Mouse (Mus musculus) heart, embryonic 14.5 days (tissue): ENCODE measurements around the gene Dact3. TPM values are rescaled to one million over a fixed set of nuclear protein-coding genes. Genes with fewer than 3 reads are reported as not detected.

Experiments used
- ATAC-seq: fragments of 200-750 bp; cut with Nextera tagmentation; 2 replicates; pipeline ENCODE4 v1.8.0; 2017; ENCODE audit warnings: low read depth, moderate TSS enrichment; ENCODE audit not compliant: insufficient number of reproducible peaks, insufficient read depth, low FRiP score
- H3K27ac ChIP-seq, 2 experiments: fragments of 200-500 bp in 1 of 2; fragments of 300-500 bp in 1 of 2; sonication (generic) in 1 of 2; replicated peaks in 1 of 2; 2 replicates each; pipeline ENCODE4 v1.5.1; 2012 to 2014; ENCODE audit warnings: low read depth in 2 of 2, low read length in 2 of 2, control low read depth in 1 of 2, mild to moderate bottlenecking in 1 of 2, mixed read lengths in 1 of 2; ENCODE audit not compliant: control insufficient read depth in 1 of 2, insufficient read depth in 1 of 2
- H3K27me3 ChIP-seq: fragments of 300-500 bp; sonication (generic); 2 replicates; pipeline ENCODE4 v1.6.1; 2014; ENCODE audit warnings: mild to moderate bottlenecking, low read length, control low read depth; ENCODE audit not compliant: control insufficient read depth, insufficient read depth
- H3K36me3 ChIP-seq: fragments of 300-500 bp; sonication (generic); 2 replicates; pipeline ENCODE4 v1.6.1; 2014; ENCODE audit warnings: mild to moderate bottlenecking, control low read depth, low read length, mixed read lengths; ENCODE audit not compliant: control insufficient read depth, insufficient read depth
- H3K4me1 ChIP-seq, 2 experiments: fragments of 200-500 bp in 1 of 2; fragments of 300-500 bp in 1 of 2; sonication (generic) in 1 of 2; 2 replicates each; pipeline ENCODE4 v1.6.1; 2012 to 2014; ENCODE audit warnings: low read length in 2 of 2, control low read depth in 1 of 2, mixed read lengths in 1 of 2; ENCODE audit not compliant: control insufficient read depth in 2 of 2, insufficient read depth in 2 of 2
- H3K4me2 ChIP-seq: fragments of 300-500 bp; sonication (generic); 2 replicates; pipeline ENCODE4 v1.6.1; 2014; ENCODE audit warnings: mild to moderate bottlenecking, low read length
- H3K4me3 ChIP-seq, 2 experiments: fragments of 200-500 bp in 1 of 2; fragments of 300-500 bp in 1 of 2; sonication (generic) in 1 of 2; 2 replicates each; pipeline ENCODE4 v1.5.1; 2012 to 2014; ENCODE audit warnings: low read length in 2 of 2, mild to moderate bottlenecking in 2 of 2, control low read depth in 1 of 2, low read depth in 1 of 2, moderate library complexity in 1 of 2; ENCODE audit not compliant: control insufficient read depth in 1 of 2, insufficient read depth in 1 of 2
- H3K9ac ChIP-seq: fragments of 300-500 bp; sonication (generic); 2 replicates; pipeline ENCODE4 v1.6.1; 2014; ENCODE audit warnings: mild to moderate bottlenecking, low read length
- H3K9me3 ChIP-seq: fragments of 300-500 bp; sonication (generic); 2 replicates; pipeline ENCODE4 v1.6.1; 2016; ENCODE audit warnings: low read length, control low read depth; ENCODE audit not compliant: control insufficient read depth
- WGBS: fragments of 180-500 bp; shearing (Covaris S2); extraction: QIAGEN DNeasy Blood & Tissue Kit; methylation state at CpG from one replicate; pipeline ENCODE4 v1.1.7; 2014; 5-methylcytosine and 5-hydroxymethylcytosine counted together
- polyA plus RNA-seq: library from polyadenylated mRNA; unstranded; fragments of >200 nt; fragmentation: Nextera tagmentation; extraction: Ambion mirVana; gene quantifications from 2 replicates; pipeline ENCODE4 v1.2.1, GENCODE M21; 2014

Gene Dact3
- polyA plus RNA-seq = 13.2 and 13.8 TPM in 2 replicates

DNA sequence AGATGAGACGGTGACA, at the start of gene Dact3:
TSS of gene Dact3 (plus strand) at position 8 of the 16 bp plus-strand sequence.
- no peak for ATAC-seq
- Histone ChIP-seq H3K4me3 (peak within 1 kb of the TSS; percentile 86), H3K27ac (peak within 1 kb of the TSS; percentile 91 to 92), H3K9me3 (no peaks in the 10 kb centered on the region), H3K9ac (peak within 1 kb of the TSS; percentile 97), H3K36me3 (peaks cover 28% of the 10 kb centered on the region), H3K4me1 (peaks cover 9 to 24% of the 10 kb centered on the region in 2 experiments), H3K4me2 (peak within 1 kb of the TSS; percentile 84), H3K27me3 (no peaks in the 10 kb centered on the region)
- WGBS = 0% methylated on average over 1 of the region's 1 CpGs

GRCm38 (mm10) chr7:16825785-16826184, 49.3 kb upstream of the Dact3 start:
- H3K4me2 ChIP-seq = no peak overlapping the region
- H3K27me3 ChIP-seq = no peaks in the 10 kb centered on the region
- no peak overlapping the region for H3K4me3 ChIP-seq
- H3K4me1 ChIP-seq = peaks cover 21 to 45% of the 10 kb centered on the region in 2 experiments
- no peak overlapping the region for H3K27ac ChIP-seq
- H3K9ac ChIP-seq = no peak overlapping the region
- no peaks in the 10 kb centered on the region for H3K9me3 ChIP-seq
- peaks cover 84% of the 10 kb centered on the region for H3K36me3 ChIP-seq
- 84% methylated on average over 10 of the region's 10 CpGs for WGBS
- no peak for ATAC-seq

DNA sequence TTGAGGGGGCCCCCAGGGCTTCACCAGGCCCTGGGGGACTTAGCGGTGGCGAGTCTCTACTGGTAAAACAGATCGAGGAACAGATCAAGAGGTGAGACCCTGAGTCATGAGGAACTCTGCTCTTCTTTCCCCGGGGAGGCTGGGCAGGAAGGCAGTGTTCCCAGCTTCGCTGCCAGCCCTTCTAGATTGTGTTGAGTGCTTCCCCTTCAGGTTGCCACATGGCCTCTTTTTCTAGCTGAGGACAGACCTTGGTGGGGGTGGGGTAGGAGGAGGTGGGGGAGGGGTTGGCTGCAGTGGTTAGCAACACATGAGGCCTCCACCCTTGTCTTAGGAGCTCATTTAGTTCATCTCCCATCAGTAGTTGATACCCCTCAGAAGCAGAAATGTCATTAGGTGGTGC, 48.5 kb upstream of the Dact3 start:
- Histone ChIP-seq H3K36me3 (peaks cover 91% of the 10 kb centered on the region), H3K4me3 (no peak overlapping the region), H3K4me1 (peaks cover 13 to 37% of the 10 kb centered on the region in 2 experiments), H3K9ac (no peak overlapping the region), H3K27me3 (no peaks in the 10 kb centered on the region), H3K9me3 (no peaks in the 10 kb centered on the region), H3K4me2 (no peak overlapping the region), H3K27ac (no peak overlapping the region)
- 39% methylated on average over 5 of the region's 5 CpGs for WGBS
- no peak for ATAC-seq

GRCm38 (mm10) chr7:16827274-16827673, 47.8 kb upstream of the Dact3 start:
- H3K27me3 ChIP-seq = no peaks in the 10 kb centered on the region
- WGBS = 75% methylated on average over 4 of the region's 4 CpGs
- peaks cover 10 to 30% of the 10 kb centered on the region in 2 experiments for H3K4me1 ChIP-seq
- peaks cover 95% of the 10 kb centered on the region for H3K36me3 ChIP-seq
- no peak overlapping the region for H3K4me2 ChIP-seq
- no peak overlapping the region for H3K9ac ChIP-seq
- H3K27ac ChIP-seq = no peak overlapping the region
- H3K9me3 ChIP-seq = no peaks in the 10 kb centered on the region
- no peak overlapping the region for H3K4me3 ChIP-seq
- no peak for ATAC-seq

DNA sequence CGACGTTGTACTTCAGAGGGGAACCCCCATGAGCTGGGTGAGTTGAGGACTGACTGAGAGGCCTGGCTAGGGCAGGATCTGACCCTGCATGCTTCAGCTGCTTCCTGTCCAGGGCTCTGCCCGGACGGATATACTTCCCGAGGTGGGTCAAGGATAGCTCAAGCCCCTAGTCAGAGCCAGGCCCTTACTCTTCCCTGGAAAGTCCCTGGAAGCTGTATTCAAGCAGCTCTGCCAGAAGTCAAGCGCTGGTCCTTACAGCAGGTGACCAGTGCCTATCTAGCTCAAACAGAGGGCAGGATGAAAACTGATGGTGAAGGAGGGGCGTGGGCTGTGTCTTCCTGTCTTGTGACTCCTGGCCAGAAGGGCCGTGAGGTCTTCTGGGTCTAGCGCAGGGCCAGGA, 44.7 kb upstream of the Dact3 start:
- Histone ChIP-seq H3K4me1 (peaks cover 5 to 10% of the 10 kb centered on the region in 2 experiments; a peak in 3 of 4 replicates), H3K9ac (no peak overlapping the region), H3K36me3 (peaks cover 100% of the 10 kb centered on the region), H3K27me3 (no peaks in the 10 kb centered on the region), H3K9me3 (no peaks in the 10 kb centered on the region), H3K27ac (no peak overlapping the region), H3K4me3 (no peak overlapping the region), H3K4me2 (no peak overlapping the region)
- ATAC-seq = no peak
- WGBS = 85% methylated on average over 9 of the region's 9 CpGs

DNA sequence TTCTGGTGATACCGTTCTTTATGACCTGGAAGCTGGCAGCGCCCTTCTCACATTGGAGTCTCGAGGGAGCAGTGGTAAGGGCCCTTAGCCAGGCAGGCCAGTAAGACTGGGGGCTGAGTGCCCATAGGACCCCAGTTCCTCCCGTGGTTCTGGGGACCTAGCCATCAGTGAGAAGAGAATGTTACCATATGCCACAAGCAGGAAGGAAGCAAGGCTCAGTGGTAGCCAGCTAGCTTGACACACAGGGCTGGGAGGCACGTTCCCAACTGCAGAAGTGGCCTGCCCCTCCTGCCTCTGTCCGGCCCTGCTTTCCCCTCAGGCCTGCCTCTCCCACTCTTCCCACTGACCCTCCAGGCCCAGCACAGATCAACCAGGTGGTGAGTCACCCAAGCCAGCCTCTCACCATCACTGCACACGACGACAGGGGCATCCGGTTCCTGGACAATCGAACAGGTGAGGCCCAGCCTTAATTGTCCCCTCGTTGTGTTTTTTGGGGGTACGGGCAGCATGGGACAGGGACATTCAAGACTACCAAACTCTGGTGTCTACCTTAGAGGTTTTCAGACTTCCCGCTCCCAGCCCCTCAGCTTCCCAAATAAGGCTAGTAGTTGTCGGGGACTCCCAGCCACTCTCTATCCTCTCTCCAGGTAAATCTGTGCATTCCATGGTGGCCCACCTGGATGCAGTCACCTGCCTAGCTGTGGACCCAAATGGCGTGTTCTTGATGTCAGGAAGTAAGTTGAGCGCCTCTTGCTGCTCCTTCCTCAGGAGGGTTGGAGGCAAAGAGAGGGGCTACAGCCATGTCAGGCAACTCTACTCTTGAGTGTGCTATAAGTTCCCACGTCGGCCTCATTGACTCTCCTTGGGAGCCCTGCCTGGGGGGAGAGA, 37.0 kb upstream of the Dact3 start:
- peaks cover 5% of the 10 kb centered on the region in 2 experiments; a peak in 3 of 4 replicates for H3K4me1 ChIP-seq
- ATAC-seq = no peak

GRCm38 (mm10) chr7:16838804-16839426, 36.2 kb upstream of the Dact3 start:
- Histone ChIP-seq H3K27me3 (no peaks in the 10 kb centered on the region), H3K9me3 (no peaks in the 10 kb centered on the region), H3K9ac (no peak overlapping the region), H3K36me3 (peaks cover 69% of the 10 kb centered on the region), H3K4me3 (no peak overlapping the region), H3K4me2 (no peak overlapping the region), H3K4me1 (peaks cover 8 to 10% of the 10 kb centered on the region in 2 experiments; a peak in 3 of 4 replicates), H3K27ac (no peak overlapping the region)
- 77% methylated on average over 6 of the region's 6 CpGs for WGBS
- ATAC-seq = no peak

More for the DNA sequence above, 37.0 kb upstream of the Dact3 start:
- WGBS = 87% methylated on average over 18 of the region's 18 CpGs
- H3K4me3 ChIP-seq = no peak overlapping the region
- no peak overlapping the region for H3K27ac ChIP-seq
- H3K36me3 ChIP-seq = peaks cover 77% of the 10 kb centered on the region
- no peaks in the 10 kb centered on the region for H3K9me3 ChIP-seq
- H3K9ac ChIP-seq = no peak overlapping the region
- H3K27me3 ChIP-seq = no peaks in the 10 kb centered on the region
- no peak overlapping the region for H3K4me2 ChIP-seq
